Mouse (Mus musculus) stomach, postnatal 0 days (tissue): ENCODE data around the gene Foxn3. TPM values are rescaled to one million over a fixed set of nuclear protein-coding genes. Genes with fewer than 3 reads are reported as not detected.

Experiments used
- ATAC-seq: fragments of 200-750 bp; cut with Nextera tagmentation; 2 replicates; pipeline ENCODE4 v1.8.0; 2017; ENCODE audit not compliant: low FRiP score, low TSS enrichment
- DNase-seq: peaks from one replicate; pipeline ENCODE4 v3.0.0-alpha.2; 2016; ENCODE audit warnings: low spot score
- H3K27ac ChIP-seq: fragments of 300-500 bp; sonication (generic); replicated peaks from 2 replicates; pipeline ENCODE4 v1.5.1; 2014; ENCODE audit warnings: mild to moderate bottlenecking, control low read depth
- H3K27me3 ChIP-seq: fragments of 300-500 bp; sonication (generic); 2 replicates; pipeline ENCODE4 v1.6.1; 2014; ENCODE audit warnings: low read length; ENCODE audit not compliant: control insufficient read depth, insufficient read depth
- H3K36me3 ChIP-seq: fragments of 300-500 bp; sonication (generic); 2 replicates; pipeline ENCODE4 v1.6.1; 2014; ENCODE audit warnings: low read length, mixed read lengths; ENCODE audit not compliant: control insufficient read depth, insufficient read depth
- H3K4me1 ChIP-seq: fragments of 300-500 bp; sonication (generic); replicated peaks from 2 replicates; pipeline ENCODE4 v1.6.1; 2014; ENCODE audit warnings: antibody characterized with exemption; ENCODE audit not compliant: control insufficient read depth, insufficient read depth
- H3K4me2 ChIP-seq: fragments of 300-500 bp; sonication (generic); replicated peaks from 2 replicates; pipeline ENCODE4 v1.6.1; 2014; ENCODE audit warnings: low read depth, mild to moderate bottlenecking, control low read depth, moderate library complexity
- H3K4me3 ChIP-seq: fragments of 300-500 bp; sonication (generic); 2 replicates; pipeline ENCODE4 v1.5.1; 2014; ENCODE audit warnings: low read depth, low read length, control low read depth
- H3K9ac ChIP-seq: fragments of 300-500 bp; sonication (generic); 2 replicates; pipeline ENCODE4 v1.6.1; 2014; ENCODE audit warnings: mild to moderate bottlenecking, low read length, control low read depth, mixed read lengths
- H3K9me3 ChIP-seq: fragments of 300-500 bp; sonication (generic); 2 replicates; pipeline ENCODE4 v1.6.1; 2016; ENCODE audit warnings: low read length; ENCODE audit not compliant: control insufficient read depth
- CTCF ChIP-seq: IDR thresholded peaks from 2 replicates; pipeline ENCODE4 v1.5.1; 2016; ENCODE audit warnings: antibody characterized with exemption, low read depth, mild to moderate bottlenecking, moderate library complexity
- EP300 ChIP-seq: optimal IDR thresholded peaks from 2 replicates; pipeline ENCODE3; 2016; ENCODE audit warnings: antibody characterized with exemption
- WGBS: fragments of 180-500 bp; shearing (Covaris S2); extraction: QIAGEN DNeasy Blood & Tissue Kit; methylation state at CpG from one replicate; pipeline ENCODE4 v1.1.7; 2014; 5-methylcytosine and 5-hydroxymethylcytosine counted together
- polyA plus RNA-seq: library from polyadenylated mRNA; unstranded; fragments of >200 nt; fragmentation: Nextera tagmentation; extraction: Ambion mirVana; gene quantifications from 2 replicates; pipeline ENCODE4 v1.2.1, GENCODE M21; 2015

Gene Foxn3
- polyA plus RNA-seq, 1 experiment from 2014 or later, result 40.1 TPM

- Histone ChIP-seq H3K9me3 (no peaks in the 10 kb centered on the region), H3K4me3 (no peak overlapping the region), H3K36me3 (no peaks in the 10 kb centered on the region), H3K27ac (no peak overlapping the region), H3K27me3 (no peaks in the 10 kb centered on the region), H3K9ac (no peak overlapping the region), H3K4me2 (no peak overlapping the region), H3K4me1 (no peaks in the 10 kb centered on the region)
- TF ChIP-seq CTCF (no peak), EP300 (no peak)
- DNase-seq (no peak), ATAC-seq (no peak)
- WGBS, result 64% methylated on average over 9 of the region's 9 CpGs
Measured at GRCm38 (mm10) chr12:99454394-99454793, 109.0 kb downstream of the Foxn3 start.

- Histone ChIP-seq H3K27me3 (no peaks in the 10 kb centered on the region), H3K9ac (no peak overlapping the region), H3K4me3 (no peak overlapping the region), H3K4me1 (no peaks in the 10 kb centered on the region), H3K27ac (no peak overlapping the region), H3K4me2 (no peak overlapping the region), H3K36me3 (no peaks in the 10 kb centered on the region), H3K9me3 (no peaks in the 10 kb centered on the region)
- DNase-seq (no peak), ATAC-seq (no peak)
- TF ChIP-seq CTCF, result no peak
- no peak for TF ChIP-seq EP300
- WGBS, result 64% methylated on average over 4 of the region's 4 CpGs
Measured at GRCm38 (mm10) chr12:99453797-99454196, 109.6 kb downstream of the Foxn3 start.

- H3K36me3 ChIP-seq, result no peaks in the 10 kb centered on the region
- H3K4me2 ChIP-seq, result no peak overlapping the region
- no peak overlapping the region for H3K27ac ChIP-seq
- no peaks in the 10 kb centered on the region for H3K27me3 ChIP-seq
- no peaks in the 10 kb centered on the region for H3K4me1 ChIP-seq
- TF ChIP-seq EP300 (no peak), CTCF (no peak)
- no peak overlapping the region for H3K9ac ChIP-seq
- DNase-seq (no peak), ATAC-seq (no peak)
- H3K4me3 ChIP-seq, result no peak overlapping the region
- no peaks in the 10 kb centered on the region for H3K9me3 ChIP-seq
- 95% methylated on average over 6 of the region's 6 CpGs for WGBS
Measured at GRCm38 (mm10) chr12:99450076-99450475, 113.3 kb downstream of the Foxn3 start.

DNA sequence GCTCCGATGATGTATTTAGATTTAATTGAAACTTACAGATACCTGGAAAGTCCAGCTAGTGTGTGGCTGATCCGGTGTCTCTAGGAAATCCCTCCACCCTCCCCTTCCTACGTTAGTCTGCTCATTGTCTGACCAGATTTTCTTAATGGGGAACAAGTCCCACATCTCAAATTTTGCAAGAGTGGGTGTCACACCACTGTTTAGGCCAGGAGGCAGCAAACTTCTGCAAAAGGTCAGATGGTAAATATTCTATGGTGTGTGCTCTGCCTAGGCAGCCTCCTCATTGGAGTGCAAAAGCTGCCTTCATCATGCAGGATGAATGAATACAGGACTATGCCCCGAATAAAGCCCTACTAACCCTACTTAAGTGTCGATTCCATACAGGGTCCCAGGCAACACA, 115.6 kb downstream of the Foxn3 start:
- Histone ChIP-seq H3K4me3 (no peak overlapping the region), H3K4me1 (no peaks in the 10 kb centered on the region), H3K4me2 (no peak overlapping the region), H3K27me3 (no peaks in the 10 kb centered on the region), H3K36me3 (no peaks in the 10 kb centered on the region), H3K27ac (no peak overlapping the region), H3K9me3 (no peaks in the 10 kb centered on the region), H3K9ac (no peak overlapping the region)
- ATAC-seq (no peak), DNase-seq (no peak)
- WGBS, result 91% methylated on average over 5 of the region's 5 CpGs
- no peak for TF ChIP-seq CTCF
- no peak for TF ChIP-seq EP300

DNA sequence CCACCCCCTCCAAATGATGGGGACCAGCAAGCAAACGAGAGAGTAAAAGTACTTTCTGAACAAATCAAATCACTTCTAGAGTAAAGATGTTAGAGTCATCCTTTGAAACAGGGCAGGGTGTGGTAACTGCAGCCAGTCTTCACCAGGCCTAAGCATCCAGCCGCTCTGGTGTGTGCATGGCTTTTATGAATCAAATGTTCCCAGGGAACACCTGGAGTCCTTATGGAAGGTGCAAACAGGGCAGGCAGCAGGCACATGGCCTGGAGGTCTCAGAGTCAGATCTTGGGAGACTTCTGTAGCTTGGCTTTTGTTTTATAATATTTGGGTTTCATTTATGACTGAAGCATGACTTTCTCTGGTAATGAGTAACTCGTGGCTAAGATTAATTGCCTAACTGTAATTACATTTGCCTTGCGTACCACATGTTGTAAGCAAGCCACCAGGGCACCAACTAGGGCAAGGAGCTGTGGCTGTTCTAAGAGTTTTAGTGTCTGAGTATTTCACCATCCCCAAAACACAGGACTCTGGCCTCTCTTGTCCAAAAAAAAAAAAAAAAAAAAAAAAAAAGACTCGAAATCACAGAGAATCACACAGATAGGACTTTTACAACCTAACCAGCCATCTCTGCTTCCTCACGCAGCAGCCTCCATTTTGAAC, 118.2 kb downstream of the Foxn3 start:
- Histone ChIP-seq H3K4me3 (no peak overlapping the region), H3K36me3 (no peaks in the 10 kb centered on the region), H3K27ac (no peak overlapping the region), H3K4me1 (no peaks in the 10 kb centered on the region), H3K9me3 (no peaks in the 10 kb centered on the region), H3K4me2 (no peak overlapping the region), H3K27me3 (no peaks in the 10 kb centered on the region), H3K9ac (no peak overlapping the region)
- WGBS, result 73% methylated on average over 6 of the region's 6 CpGs
- no peak for DNase-seq
- no peak for ATAC-seq
- no peak for TF ChIP-seq EP300
- TF ChIP-seq CTCF, result no peak

DNA sequence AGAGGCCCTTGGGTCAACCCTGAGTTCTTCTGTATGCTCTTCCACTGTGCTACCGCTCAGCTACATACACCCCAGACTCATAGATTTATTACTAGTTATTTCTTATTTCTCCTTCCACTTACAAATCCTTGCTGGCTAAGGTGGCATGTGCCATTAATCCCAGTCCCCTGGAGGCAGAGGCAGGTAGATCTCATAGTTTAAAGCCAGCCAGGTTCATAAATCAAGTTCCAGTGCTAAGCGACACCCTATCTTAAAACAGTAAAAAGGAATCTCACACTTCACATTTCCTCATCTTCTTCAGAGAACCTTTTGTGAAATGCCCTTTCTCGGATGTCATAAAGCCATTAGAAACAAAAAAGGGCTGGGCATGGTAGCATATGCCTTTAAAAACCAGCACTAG, 120.6 kb downstream of the Foxn3 start:
- no peak for ATAC-seq
- no peak for TF ChIP-seq EP300
- TF ChIP-seq CTCF, result no peak
- WGBS, result 85% methylated on average over 3 of the region's 3 CpGs

More for the DNA sequence above, 120.6 kb downstream of the Foxn3 start:
- Histone ChIP-seq H3K4me2 (no peak overlapping the region), H3K4me3 (no peak overlapping the region), H3K9ac (no peak overlapping the region), H3K27ac (no peak overlapping the region), H3K27me3 (no peaks in the 10 kb centered on the region), H3K4me1 (no peaks in the 10 kb centered on the region), H3K36me3 (no peaks in the 10 kb centered on the region), H3K9me3 (no peaks in the 10 kb centered on the region)
- DNase-seq, result no peak
